Mouse (Mus musculus): ENCODE measurements around the gene Clca4a.

GRCm38 (mm10) chr3:145004422-145004821, 29.6 kb upstream of the Clca4a start:
- TF ChIP-seq POLR2A (IDR thresholded peaks at IDR 0.05; ENCODE audit: low read depth, low read length) (no peak), CTCF (conservative IDR thresholded peaks at IDR 0.05; ENCODE audit: insufficient read depth, insufficient read length, low read depth, low read length) (no peak)

All from kidney, adult 2 months (tissue).